Mouse (Mus musculus) embryo, embryonic 10.5 days (tissue): Measurements from ENCODE around the gene Hscb.
"Not testable (repeated sequence)": the region's sequence is repeated elsewhere in the genome, so short reads cannot be mapped to it uniquely, and the experiment has no call there.

Source experiments
- DNase-seq: peaks from one replicate; pipeline ENCODE4 v3.0.0-alpha.2; 2015; ENCODE audit warnings: low spot score

The Hscb gene

DNA sequence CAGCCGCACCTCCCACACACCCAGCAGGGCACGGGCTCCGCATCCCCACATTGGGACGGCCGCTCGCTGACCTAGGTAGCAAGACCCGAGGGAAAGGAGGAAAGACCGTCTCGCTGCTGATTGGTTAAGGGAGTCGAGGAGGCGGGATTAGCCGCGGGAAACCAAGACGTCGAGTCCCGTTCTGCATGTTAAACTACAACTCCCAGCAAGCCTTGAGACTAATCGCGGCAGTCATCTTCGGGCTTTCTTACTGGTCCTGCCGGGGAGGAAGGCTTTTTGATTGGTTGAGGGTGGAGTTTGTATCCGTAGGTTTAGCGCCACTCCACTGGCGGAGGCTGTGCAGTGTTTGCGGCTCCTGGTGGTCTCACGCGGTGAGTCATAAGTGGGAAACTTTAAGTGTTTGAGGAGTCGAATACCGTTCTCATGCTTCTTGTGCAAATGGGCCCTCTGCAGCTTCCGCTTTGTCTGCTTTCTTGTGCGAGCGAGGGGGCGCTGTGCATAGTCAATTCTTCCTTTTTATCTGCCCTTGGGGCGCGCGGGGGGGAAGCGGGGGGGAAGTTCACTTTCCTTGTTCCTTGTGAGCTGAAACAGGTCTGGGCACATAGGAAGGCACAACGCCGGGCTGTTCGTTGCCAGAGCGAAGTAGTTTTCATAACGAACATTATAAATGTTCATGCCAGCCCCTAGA is at the start of gene Hscb, which contains the start of gene Chek2:
Gene Hscb (minus strand): TSS at position 100 of the 688 bp plus-strand sequence.
Gene Chek2 (plus strand): TSS at position 302 of the 688 bp plus-strand sequence.
- DNase-seq: peak; percentile 100

DNA sequence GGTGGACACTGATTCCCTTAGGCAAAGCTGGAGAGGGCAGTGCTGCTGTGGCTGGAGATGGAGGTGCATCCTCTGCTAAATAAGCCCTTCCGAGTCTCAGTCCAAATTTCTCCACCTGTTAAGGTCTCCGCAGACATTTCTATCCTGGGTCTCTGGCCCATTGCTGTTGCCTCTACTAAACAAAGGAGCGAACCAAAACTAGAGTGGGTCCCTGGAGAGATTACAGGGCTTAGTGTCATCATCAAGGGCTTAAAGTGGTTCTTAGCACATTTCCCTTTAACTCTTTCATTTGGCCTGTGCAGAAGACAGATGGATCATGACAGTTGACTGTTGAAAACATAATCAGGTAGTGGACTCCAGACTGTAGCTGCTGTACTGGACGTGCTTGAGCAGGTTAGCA is 49.0 kb upstream of the Hscb start:
- no peak for DNase-seq

GRCm38 (mm10) chr5:110879584-110880374 is 40.2 kb upstream of the Hscb start, which contains the start of gene Ttc28:
Gene Ttc28, plus strand, starts transcription at chr5:110879803.
- DNase-seq: peak; percentile 89

GRCm38 (mm10) chr5:110879042-110879441 is 39.5 kb upstream of the Hscb start:
- no peak for DNase-seq

DNA sequence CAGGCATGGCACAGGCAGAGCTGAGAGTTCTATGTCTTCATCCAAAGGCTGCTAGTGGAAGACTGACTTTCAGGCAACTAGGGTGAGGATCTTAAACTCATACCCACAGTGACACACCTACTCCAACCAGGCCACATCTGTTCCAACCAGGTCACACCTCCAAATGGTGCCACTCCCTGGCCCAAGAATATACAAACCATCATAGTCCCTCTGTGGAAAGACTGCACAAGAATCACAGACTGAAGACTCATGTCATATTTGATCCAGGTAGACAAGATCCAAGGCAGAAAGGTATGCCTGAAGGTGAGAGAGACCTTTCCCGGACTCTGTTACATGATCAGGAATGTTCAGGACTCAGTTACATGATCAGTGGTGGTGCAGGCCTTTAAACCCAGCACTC is 38.9 kb upstream of the Hscb start:
- DNase-seq: not testable (repeated sequence)

DNA sequence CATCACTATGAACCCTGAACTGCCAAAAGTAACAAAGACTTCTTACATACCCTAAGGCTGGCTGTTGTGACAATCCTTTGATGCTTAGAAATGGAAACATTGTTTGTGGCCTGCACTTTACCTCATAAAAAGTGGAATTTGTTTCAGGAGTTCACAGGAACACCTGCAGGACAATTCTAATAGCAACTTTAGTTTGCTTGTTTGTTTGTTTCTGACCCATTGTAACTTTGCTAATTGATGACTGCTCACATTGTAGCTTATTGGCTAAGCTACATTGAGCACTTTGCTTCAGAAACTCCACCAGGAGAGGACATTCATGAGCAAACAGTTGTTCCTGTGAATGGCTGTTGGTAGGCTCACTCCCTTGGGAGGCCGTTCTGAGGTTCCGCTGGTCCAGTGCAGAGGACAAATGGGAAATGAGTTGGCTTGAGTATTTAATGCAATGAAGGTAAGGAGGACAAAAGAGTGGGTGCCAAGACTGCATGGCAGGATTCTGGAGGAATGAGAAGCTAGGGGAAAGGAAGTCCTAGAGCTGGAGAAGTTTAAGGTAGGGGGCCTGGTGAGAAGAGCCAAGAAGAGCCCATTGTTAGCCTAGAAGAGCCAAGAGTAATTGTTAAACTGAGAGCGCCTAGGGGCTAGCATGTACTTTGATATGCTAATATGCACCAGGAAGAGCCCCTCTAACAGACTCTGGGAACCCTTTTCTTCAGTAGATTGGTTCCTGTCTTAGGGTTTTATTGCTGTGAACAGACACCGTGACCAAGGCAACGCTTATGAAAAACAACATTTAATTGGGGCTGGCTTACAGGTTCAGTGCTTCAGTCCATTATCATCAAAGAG is 38.3 kb upstream of the Hscb start:
- no peak for DNase-seq

GRCm38 (mm10) chr5:110875286-110875685 is 35.7 kb upstream of the Hscb start:
- DNase-seq: no peak

DNA sequence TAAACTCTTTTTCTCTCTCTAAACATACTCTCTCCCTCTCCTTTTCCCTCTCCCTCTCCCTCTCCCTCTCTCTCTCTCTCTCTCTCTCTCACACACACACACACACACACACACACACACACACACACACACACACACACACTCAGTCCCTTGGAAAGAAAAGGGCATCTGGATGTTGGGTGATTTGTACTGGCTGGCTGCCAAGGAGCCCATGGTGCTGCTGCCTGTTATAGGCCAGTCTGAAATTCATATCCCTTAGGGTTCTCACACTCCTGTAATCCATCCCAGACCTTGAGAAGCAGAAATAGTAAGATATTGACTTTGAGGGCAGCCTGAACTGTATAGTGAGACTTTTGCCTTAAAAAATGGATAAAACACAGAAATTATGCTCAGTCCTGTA is 35.1 kb upstream of the Hscb start:
- no peak for DNase-seq

GRCm38 (mm10) chr5:110873160-110873559 is 33.6 kb upstream of the Hscb start:
- DNase-seq: no peak

- DNase-seq: peak; percentile 25
These were observed 29.7 kb upstream of the Hscb start for GRCm38 (mm10) chr5:110869242-110869669.

DNA sequence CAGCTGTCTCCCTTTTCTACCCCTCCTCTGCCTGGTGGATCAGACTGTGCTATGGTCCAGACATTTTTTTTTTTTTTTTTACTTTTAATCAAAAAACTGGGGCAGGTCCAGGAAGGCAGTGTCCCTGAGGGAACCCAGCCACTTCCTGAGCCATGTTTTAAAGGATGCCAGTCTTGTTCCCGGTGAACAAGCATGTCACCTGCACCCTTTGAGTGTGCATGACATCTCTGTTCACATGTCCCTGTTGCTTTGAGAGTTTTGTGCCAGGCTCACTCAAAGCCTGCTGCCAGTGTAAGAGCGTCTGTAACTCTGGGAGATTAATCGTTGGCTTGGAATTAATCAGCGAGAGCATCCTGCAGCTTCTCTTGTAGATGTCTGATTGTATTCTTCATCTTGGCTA is 28.9 kb upstream of the Hscb start:
- no peak for DNase-seq

- no peak for DNase-seq
These were observed 20.9 kb upstream of the Hscb start for GRCm38 (mm10) chr5:110860445-110860844.

GRCm38 (mm10) chr5:110859013-110859650 is 19.6 kb upstream of the Hscb start:
- DNase-seq: peak; percentile 43

- peak; percentile 23 for DNase-seq
These were observed 17.5 kb upstream of the Hscb start for GRCm38 (mm10) chr5:110857091-110857490.

DNA sequence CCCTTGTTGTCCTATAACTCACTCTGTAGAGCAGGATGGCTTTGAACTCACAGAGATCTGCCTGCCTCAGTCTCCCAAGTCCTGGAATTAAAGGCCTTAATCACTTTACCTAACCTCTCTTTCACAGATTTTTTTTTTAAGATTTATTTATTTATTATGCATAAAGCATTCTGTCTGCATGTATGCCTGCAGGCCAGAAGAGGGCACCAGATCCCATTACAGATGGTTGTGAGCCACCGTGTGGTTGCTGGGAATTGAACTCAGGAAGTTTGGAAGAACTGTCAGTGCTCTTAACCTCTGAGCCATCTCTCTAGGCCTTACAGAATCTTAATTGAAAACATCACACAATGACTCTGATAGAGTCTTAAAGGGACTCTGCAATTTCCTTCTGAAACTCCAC is 13.4 kb upstream of the Hscb start:
- no peak for DNase-seq

DNA sequence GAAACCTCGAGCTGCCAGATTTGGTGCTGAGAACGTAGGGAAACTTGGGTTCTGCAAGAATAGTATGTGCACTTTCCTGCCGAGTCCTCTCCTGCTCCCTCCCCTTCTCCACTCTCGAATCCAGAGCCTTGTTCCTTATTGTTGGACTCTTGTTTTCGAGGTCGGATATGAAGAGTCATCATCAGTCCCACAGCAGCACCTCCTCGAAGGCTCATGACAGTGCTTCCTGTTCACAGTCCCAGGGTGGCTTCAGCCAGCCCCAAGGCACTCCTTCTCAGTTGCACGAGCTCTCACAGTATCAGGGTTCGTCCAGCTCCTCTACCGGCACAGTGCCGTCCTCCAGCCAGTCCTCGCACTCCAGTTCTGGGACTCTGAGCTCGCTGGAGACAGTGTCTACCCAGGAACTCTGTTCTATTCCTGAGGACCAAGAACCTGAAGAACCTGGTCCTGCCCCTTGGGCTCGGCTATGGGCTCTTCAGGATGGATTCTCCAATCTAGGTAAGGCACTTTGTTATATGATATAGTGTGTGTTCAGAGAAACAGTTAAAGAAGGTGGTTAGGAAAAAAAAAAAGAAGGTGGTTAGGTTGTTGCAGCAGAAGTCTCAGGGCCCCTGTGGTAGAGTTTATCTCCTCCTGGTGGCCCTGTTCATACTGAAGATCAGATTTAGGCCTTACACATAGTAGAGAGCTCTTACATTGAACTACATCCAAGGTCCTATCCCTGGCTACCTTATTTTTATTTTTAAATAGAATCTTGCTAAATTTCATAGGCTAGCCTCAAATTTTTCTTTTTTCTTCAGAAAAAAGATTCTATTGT is 1.7 kb upstream of the Hscb start:
- no peak for DNase-seq

DNA sequence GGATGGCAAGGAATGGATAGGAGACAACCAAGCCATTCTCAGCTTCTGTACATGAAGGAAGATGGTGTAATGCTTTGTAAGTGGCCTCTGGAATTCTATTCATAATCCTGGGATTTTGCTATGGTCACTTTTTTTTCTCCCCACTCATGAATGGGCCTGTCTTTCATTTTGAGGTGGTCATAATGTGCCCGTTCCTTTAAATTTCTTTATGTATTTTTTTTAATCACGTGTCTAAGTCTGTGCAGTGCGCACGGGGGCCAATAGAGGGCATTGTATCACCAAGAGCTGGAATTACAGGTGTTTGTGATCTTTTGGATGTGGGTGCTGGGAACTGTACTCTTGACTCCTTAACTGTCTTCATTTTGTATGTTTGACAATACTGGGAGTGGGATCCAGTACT is 888 bp upstream of the Hscb start:
- peak; percentile 74 for DNase-seq

GRCm38 (mm10) chr5:110839038-110839677 is 419 bp downstream of the Hscb start:
- peak; percentile 23 for DNase-seq

- not testable (repeated sequence) for DNase-seq
These were observed 1.6 kb downstream of the Hscb start for GRCm38 (mm10) chr5:110838016-110838415.

DNA sequence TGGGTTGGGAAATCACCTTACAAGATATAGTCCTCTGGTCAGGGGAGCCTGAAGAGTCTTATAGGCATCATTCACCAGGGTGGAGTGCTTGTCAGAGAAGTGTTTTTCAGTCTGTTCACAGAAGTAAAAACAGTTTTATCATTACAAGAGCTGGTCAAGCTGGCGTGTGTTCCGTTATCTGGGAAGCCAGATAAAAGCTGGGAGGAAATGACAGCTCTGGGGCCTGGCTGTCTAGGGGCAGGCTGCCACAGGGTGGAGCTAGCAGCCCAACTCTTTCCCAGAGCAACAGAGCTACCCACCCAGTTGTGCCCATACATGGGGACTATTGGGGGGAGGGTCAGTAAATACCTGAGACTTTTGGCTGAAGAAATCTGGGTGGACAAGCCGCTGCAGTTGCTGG is 3.6 kb downstream of the Hscb start:
- DNase-seq: peak; percentile 62
